Mouse (Mus musculus): ENCODE data around the gene Wdr24. TPM values are rescaled to one million over a fixed set of nuclear protein-coding genes. Genes with fewer than 3 reads are reported as not detected.

Gene Wdr24
- polyA plus RNA-seq, 1 experiment from 2014 or later = 25.4 TPM

DNA sequence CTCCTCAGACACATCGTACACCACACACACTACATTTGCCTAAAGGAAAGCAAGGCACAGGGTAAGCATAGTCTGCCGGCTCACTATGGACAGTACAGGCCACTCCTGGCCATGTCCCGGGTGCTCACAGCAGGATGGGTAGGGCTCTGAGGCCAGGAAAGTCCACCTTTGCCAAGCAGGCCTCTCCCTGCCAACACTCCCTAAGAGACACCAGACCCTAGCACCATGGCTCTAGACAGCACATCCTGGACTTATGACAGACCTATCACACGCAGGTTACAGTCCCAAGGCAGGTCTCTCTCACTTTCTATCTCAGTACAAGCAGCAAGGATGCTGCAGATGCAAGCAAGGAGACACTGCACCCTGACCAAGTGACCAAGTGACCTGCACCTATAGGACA lies 19.7 kb downstream of the Wdr24 start:
- Histone ChIP-seq H3K9ac (peak overlapping the region; percentile 90), H3K4me2 (replicated peaks) (peak overlapping the region; percentile 81), H3K4me3 (replicated peaks) (peak overlapping the region; percentile 82), H3K27me3 (replicated peaks) (no peaks in the 10 kb centered on the region), H3K9me3 (no peaks in the 10 kb centered on the region), H3K36me3 (peaks cover 21% of the 10 kb centered on the region), H3K4me1 (replicated peaks) (peaks cover 31% of the 10 kb centered on the region), H3K27ac (no peak overlapping the region)
- WGBS = 86% methylated on average over 4 of the region's 4 CpGs
- ATAC-seq = no peak

DNA sequence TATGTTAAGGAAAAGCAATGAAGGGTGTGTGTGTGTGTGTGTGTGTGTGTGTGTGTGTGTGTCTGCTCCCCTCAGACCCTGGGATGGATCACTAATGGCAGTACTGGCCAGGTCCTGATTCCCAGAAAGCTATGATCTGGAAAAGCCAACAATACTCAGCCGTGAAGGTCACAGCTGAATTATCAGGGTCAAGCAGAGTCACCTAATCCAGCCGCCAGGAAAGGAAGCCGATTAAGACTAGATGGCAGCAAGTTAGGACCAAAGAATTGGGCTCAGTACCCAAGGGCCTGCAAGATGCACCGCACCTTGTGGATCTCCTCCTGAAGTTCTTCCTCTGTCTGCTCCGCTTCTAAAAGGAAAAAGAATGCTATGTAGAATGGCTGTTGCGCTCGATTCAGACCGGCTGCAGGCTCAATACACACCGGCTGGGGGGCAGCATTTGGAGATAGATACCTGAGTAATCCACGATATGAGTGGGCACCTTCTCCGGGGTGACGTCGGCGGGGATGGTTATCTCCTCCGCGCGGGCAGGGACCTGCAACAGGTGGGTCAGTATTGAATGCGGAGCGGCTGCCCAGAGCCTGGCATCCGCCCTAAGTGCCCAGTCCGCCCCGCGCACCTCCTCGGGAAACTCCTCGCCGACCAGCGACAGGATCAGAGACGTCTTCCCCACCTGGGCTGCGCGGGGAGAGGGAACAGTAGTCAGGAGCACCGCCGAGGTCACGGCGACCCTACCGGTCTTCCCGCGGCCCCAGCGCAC lies 20.4 kb downstream of the Wdr24 start:
- Histone ChIP-seq H3K27ac (peak overlapping the region; percentile 80), H3K4me3 (replicated peaks) (peak overlapping the region; percentile 82), H3K9ac (peak overlapping the region; percentile 90), H3K4me2 (replicated peaks) (peak overlapping the region; percentile 81), H3K9me3 (no peaks in the 10 kb centered on the region), H3K27me3 (replicated peaks) (no peaks in the 10 kb centered on the region), H3K36me3 (peaks cover 21% of the 10 kb centered on the region), H3K4me1 (replicated peaks) (peaks cover 31% of the 10 kb centered on the region)
- peak; percentile 57 for ATAC-seq
- 2% methylated on average over 38 of the region's 38 CpGs for WGBS

DNA sequence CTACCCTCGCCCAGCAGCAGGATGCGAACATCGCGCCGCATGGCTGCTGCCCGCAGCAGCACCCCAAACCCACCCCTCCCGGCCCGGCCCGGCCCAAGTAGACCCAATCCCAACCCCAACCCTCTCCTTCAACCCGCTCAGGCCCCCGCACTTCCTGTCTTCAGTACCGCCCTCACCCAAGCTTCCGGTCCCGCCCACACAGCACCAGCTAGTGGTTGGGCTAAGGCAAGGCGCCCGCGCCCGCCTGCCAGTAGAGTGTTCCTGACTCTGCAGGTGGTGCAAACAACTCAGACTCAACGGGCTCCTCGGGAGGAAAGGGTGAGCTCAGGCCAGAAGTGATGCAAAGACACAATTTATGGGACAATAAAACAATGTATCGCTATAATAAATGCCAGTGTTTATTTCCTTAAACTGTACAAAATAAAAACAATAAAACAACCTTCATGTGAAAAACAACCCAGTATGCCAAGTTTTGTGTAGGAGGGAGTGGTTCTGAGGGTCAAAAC lies 21.0 kb downstream of the Wdr24 start, which contains the start of gene Rhot2:
Gene Rhot2, minus strand, starts transcription at position 456 of the 506 bp plus-strand sequence.
- Histone ChIP-seq H3K27ac (peak within 1 kb of the TSS; percentile 80), H3K9me3 (no peaks in the 10 kb centered on the region), H3K4me2 (replicated peaks) (peak within 1 kb of the TSS; percentile 81), H3K4me1 (replicated peaks) (peaks cover 26% of the 10 kb centered on the region), H3K4me3 (replicated peaks) (peak within 1 kb of the TSS; percentile 82), H3K36me3 (peaks cover 16% of the 10 kb centered on the region), H3K27me3 (replicated peaks) (no peaks in the 10 kb centered on the region), H3K9ac (peak within 1 kb of the TSS; percentile 90)
- under 1% methylated on average over 21 of the region's 21 CpGs for WGBS
- ATAC-seq = peak; percentile 96

GRCm38 (mm10) chr17:25860229-25860628 lies 36.8 kb downstream of the Wdr24 start:
- Histone ChIP-seq H3K4me1 (replicated peaks) (peaks cover 19% of the 10 kb centered on the region), H3K27ac (no peak overlapping the region), H3K9me3 (no peaks in the 10 kb centered on the region), H3K4me2 (replicated peaks) (peak overlapping the region; percentile 95), H3K4me3 (replicated peaks) (peak overlapping the region; percentile 69), H3K9ac (peak overlapping the region; percentile 77; the same call in 1 of the 2 replicates), H3K27me3 (replicated peaks) (no peaks in the 10 kb centered on the region), H3K36me3 (no peaks in the 10 kb centered on the region)
- WGBS = 89% methylated on average over 6 of the region's 6 CpGs
- ATAC-seq = no peak

DNA sequence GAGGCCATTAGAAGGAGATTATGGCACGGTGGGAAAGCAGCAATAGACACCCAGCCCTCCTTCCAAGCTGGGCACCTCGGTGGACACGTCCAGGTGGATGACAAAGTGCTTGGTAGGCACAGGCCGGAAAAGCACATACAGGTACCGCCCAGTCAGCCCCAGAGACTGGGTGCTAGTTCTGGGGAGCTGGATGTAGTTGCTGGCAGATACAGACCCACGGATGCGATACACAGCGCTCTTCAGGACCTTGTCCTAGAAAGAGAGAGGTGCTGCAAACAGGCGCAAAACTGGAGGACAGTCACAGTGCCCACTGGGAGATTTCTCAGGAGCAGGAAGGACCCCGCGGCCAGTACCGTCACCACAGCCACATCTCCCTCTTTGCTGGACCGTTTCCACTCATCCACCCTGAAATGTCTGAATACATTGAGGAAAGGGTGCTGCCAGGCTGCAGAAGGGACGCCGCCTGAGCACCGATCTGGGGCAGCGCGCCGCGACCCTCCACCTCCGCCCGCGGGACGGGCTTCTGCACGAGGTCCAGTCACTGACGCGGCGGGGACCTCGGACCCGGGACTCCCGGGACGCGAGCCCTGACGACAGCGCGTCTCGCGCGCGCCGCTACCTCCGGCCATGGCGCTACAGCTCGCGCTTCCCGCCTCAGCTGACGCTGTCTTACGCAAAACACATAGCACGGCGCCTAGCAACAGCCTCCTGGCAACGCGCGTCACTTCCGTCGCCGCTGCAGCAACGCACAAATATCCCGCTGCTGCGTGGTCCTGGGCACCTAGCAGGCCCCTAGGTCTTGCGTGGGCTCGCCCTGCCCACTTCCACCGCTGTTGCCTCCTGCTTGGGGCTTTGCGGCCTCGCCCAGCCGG lies 37.6 kb downstream of the Wdr24 start, which contains the start of gene Wdr90:
Gene Wdr90, minus strand, starts transcription at position 670 of the 872 bp plus-strand sequence.
- WGBS = 2% methylated on average over 65 of the region's 65 CpGs
- no peaks in the 10 kb centered on the region for H3K36me3 ChIP-seq
- peak within 1 kb of the TSS; percentile 77 for H3K9ac ChIP-seq
- H3K27me3 ChIP-seq (replicated peaks) = no peaks in the 10 kb centered on the region
- H3K9me3 ChIP-seq = no peaks in the 10 kb centered on the region
- H3K4me3 ChIP-seq (replicated peaks) = peak within 1 kb of the TSS; percentile 69
- H3K27ac ChIP-seq = peak within 1 kb of the TSS; percentile 81
- peak; percentile 94 for ATAC-seq
- H3K4me1 ChIP-seq (replicated peaks) = peaks cover 19% of the 10 kb centered on the region
- peak within 1 kb of the TSS; percentile 95 for H3K4me2 ChIP-seq (replicated peaks)

- Histone ChIP-seq H3K36me3 (no peaks in the 10 kb centered on the region), H3K27ac (peak overlapping the region; percentile 81), H3K9ac (peak overlapping the region; percentile 77), H3K4me1 (replicated peaks) (peaks cover 22% of the 10 kb centered on the region), H3K4me2 (replicated peaks) (peak overlapping the region; percentile 95), H3K9me3 (no peaks in the 10 kb centered on the region), H3K4me3 (replicated peaks) (peak overlapping the region; percentile 69), H3K27me3 (replicated peaks) (no peaks in the 10 kb centered on the region)
- ATAC-seq = peak; percentile 14; the same call in 1 of the 2 replicates
- WGBS = 9% methylated on average over 6 of the region's 6 CpGs
Observed at GRCm38 (mm10) chr17:25861704-25862612, 38.5 kb downstream of the Wdr24 start.

DNA sequence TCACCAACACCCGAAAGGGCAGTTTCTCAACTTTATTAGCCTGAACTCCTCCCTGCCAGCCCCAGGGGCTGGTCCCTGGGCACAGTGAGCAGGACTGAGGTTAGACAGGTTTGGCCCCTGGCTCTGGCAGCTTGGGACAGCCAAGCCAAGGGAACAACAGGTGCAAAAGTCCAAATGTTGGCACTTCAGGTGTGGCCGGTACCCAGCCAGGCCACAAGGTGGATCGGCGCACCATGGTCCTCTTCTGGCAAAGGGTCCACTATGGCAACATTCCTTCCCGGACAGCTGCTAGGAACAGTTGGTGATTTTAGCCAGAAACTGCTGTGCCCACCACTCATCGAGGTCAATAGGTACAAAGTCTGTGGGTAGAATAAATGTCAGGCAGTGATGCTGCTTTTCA lies 40.3 kb downstream of the Wdr24 start:
- no peak overlapping the region for H3K4me2 ChIP-seq (replicated peaks)
- no peak for ATAC-seq
- WGBS = 87% methylated on average over 6 of the region's 6 CpGs
- peaks cover 29% of the 10 kb centered on the region for H3K4me1 ChIP-seq (replicated peaks)
- no peak overlapping the region for H3K9ac ChIP-seq
- H3K27ac ChIP-seq = no peak overlapping the region
- H3K36me3 ChIP-seq = no peaks in the 10 kb centered on the region
- H3K27me3 ChIP-seq (replicated peaks) = no peaks in the 10 kb centered on the region
- H3K4me3 ChIP-seq (replicated peaks) = no peak overlapping the region
- H3K9me3 ChIP-seq = no peaks in the 10 kb centered on the region

DNA sequence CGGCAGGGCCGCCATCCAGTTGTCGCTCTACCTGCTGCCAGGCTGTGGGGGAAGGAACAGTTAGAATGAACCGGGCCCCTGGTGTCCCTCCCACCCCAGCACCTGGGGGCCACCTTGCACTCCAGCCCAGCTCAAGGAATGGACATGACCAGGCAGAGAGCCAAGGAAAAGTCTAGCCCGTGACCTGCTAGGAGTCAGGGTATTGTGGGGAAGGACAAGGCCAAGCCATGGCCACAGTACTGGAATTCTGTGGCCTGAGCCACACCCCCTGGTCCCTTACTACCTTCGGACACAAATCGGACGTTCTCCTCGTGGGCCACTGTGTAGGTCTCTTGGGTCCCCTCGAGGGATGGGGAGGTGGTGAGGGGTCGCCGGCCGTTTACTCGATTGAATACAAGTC lies 40.9 kb downstream of the Wdr24 start:
- H3K9me3 ChIP-seq = no peaks in the 10 kb centered on the region
- H3K27me3 ChIP-seq (replicated peaks) = no peaks in the 10 kb centered on the region
- no peak overlapping the region for H3K27ac ChIP-seq
- no peak for ATAC-seq
- peaks cover 29% of the 10 kb centered on the region for H3K4me1 ChIP-seq (replicated peaks)
- WGBS = 89% methylated on average over 14 of the region's 14 CpGs
- no peak overlapping the region for H3K4me3 ChIP-seq (replicated peaks)
- no peak overlapping the region for H3K9ac ChIP-seq
- no peaks in the 10 kb centered on the region for H3K36me3 ChIP-seq
- H3K4me2 ChIP-seq (replicated peaks) = no peak overlapping the region

DNA sequence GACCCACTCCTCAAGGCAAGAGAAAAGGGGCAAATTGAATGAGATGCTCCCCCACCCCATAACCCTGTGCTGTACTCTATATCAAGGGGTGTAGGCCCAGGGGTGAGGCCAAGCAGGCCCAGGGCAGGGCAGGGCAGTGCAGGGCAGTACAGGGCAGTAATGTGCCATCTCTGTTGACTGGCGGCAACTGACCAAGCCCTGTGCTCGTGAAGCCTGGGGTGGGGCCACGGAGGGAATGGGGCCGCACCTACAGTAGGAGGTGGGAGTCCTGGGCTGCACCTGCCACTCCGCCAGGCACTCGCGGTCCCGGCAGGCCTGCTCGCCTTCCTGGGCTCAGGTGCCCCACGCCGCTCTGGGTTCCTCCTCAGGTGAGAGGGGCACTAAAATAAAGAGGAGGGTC lies 41.9 kb downstream of the Wdr24 start:
- WGBS = 80% methylated on average over 11 of the region's 11 CpGs
- Histone ChIP-seq H3K27me3 (replicated peaks) (no peaks in the 10 kb centered on the region), H3K27ac (no peak overlapping the region), H3K4me1 (replicated peaks) (peaks cover 25% of the 10 kb centered on the region), H3K4me2 (replicated peaks) (no peak overlapping the region), H3K4me3 (replicated peaks) (no peak overlapping the region), H3K9ac (no peak overlapping the region), H3K9me3 (no peaks in the 10 kb centered on the region), H3K36me3 (no peaks in the 10 kb centered on the region)
- no peak for ATAC-seq

GRCm38 (mm10) chr17:25866172-25866571 lies 42.7 kb downstream of the Wdr24 start:
- H3K4me2 ChIP-seq (replicated peaks) = peak overlapping the region; percentile 27
- H3K9ac ChIP-seq = no peak overlapping the region
- 81% methylated on average over 3 of the region's 3 CpGs for WGBS
- H3K27me3 ChIP-seq (replicated peaks) = no peaks in the 10 kb centered on the region
- no peak for ATAC-seq
- H3K36me3 ChIP-seq = no peaks in the 10 kb centered on the region
- peaks cover 17% of the 10 kb centered on the region for H3K4me1 ChIP-seq (replicated peaks)
- no peak overlapping the region for H3K4me3 ChIP-seq (replicated peaks)
- H3K27ac ChIP-seq = no peak overlapping the region
- H3K9me3 ChIP-seq = no peaks in the 10 kb centered on the region

DNA sequence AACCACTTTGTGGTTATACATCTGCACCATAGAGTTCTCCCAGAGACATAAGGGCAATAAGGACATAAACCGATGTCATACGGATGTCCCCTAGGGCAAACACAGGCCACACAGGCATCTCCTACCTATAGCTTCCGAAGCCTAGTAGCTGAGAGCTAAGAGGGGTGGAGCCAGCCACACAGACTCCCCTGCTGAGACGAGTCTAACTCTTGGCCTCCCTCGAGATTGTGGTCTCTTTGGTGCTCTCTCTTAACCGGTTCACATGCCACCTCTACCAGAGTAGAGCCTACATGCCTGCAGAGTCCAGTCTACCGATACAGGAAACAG lies 44.0 kb downstream of the Wdr24 start:
- WGBS = 10% methylated on average over 7 of the region's 7 CpGs
- Histone ChIP-seq H3K9me3 (no peaks in the 10 kb centered on the region), H3K27me3 (replicated peaks) (no peaks in the 10 kb centered on the region), H3K4me2 (replicated peaks) (peak overlapping the region; percentile 87), H3K36me3 (no peaks in the 10 kb centered on the region), H3K4me3 (replicated peaks) (peak overlapping the region; percentile 66), H3K27ac (peak overlapping the region; percentile 74; the same call in 1 of the 2 replicates), H3K9ac (peak overlapping the region; percentile 67; the same call in 1 of the 2 replicates), H3K4me1 (replicated peaks) (0 out of 2 replicates have a peak, but pooled peaks cover 10% of the 10 kb centered on the region)
- ATAC-seq = peak; percentile 16; the same call in 1 of the 2 replicates

Measured in intestine, embryonic 15.5 days (tissue).